Comparison of ENCODE assay signal across 8 mouse cellular contexts in genomic region chr7:59229183-59229911, GRCm38 (mm10). TPM values are rescaled to one million over a fixed set of nuclear protein-coding genes. Genes with fewer than 3 reads are reported as not detected.
A peak's percentile ranks its signal among the peaks of the same experiment; 100 is the strongest.
DNase-seq lines count a peak whose midpoint lies in the region; ATAC-seq and TF ChIP-seq lines count a peak whose summit lies in the region.

No protein-coding gene starts in this region.

- H3K36me3 ChIP-seq in forebrain, embryonic 12.5 days (replicated peaks): no peaks in the 10 kb centered on the region
- H3K36me3 ChIP-seq in heart, postnatal 0 days (replicated peaks; ENCODE audit: control insufficient read depth, insufficient read depth, low read length): no peaks in the 10 kb centered on the region
- no peaks in the 10 kb centered on the region for H3K36me3 ChIP-seq in lung, postnatal 0 days (ENCODE audit: insufficient read depth, low read length)

- peak overlapping the region; percentile 61 for H3K4me2 ChIP-seq in forebrain, embryonic 12.5 days
- peak overlapping the region; percentile 72 for H3K4me2 ChIP-seq in heart, postnatal 0 days (ENCODE audit: low read depth, low read length)
- H3K4me2 ChIP-seq in lung, postnatal 0 days (replicated peaks; ENCODE audit: low read depth, low read length): peak overlapping the region; percentile 84

- TF ChIP-seq EP300 in heart, postnatal 0 days (IDR thresholded peaks at IDR 0.05; ENCODE audit: low read depth): no peak
- TF ChIP-seq EP300 in lung, postnatal 0 days (IDR thresholded peaks at IDR 0.05): no peak

- peaks cover 10% of the 10 kb centered on the region for H3K4me1 ChIP-seq in forebrain, embryonic 12.5 days
- peaks cover 14% of the 10 kb centered on the region for H3K4me1 ChIP-seq in heart, postnatal 0 days (ENCODE audit: control insufficient read depth, insufficient read depth)
- peaks cover 3% of the 10 kb centered on the region; the same call in 1 of the 2 replicates for H3K4me1 ChIP-seq in lung, postnatal 0 days (ENCODE audit: insufficient read depth, low read depth, low read length)

- TF ChIP-seq CTCF in heart, postnatal 0 days (IDR thresholded peaks at IDR 0.05; ENCODE audit: low read depth): no peak
- TF ChIP-seq CTCF in lung, postnatal 0 days (IDR thresholded peaks at IDR 0.05): no peak

- no peaks in the 10 kb centered on the region for H3K9me3 ChIP-seq in forebrain, embryonic 12.5 days
- no peaks in the 10 kb centered on the region for H3K9me3 ChIP-seq in heart, postnatal 0 days (replicated peaks; ENCODE audit: control insufficient read depth, low read length)
- no peaks in the 10 kb centered on the region for H3K9me3 ChIP-seq in lung, postnatal 0 days (ENCODE audit: low read length)

- peak overlapping the region; percentile 99 for H3K4me3 ChIP-seq in forebrain, embryonic 12.5 days (replicated peaks)
- peak overlapping the region; percentile 80 for H3K4me3 ChIP-seq in heart, postnatal 0 days (ENCODE audit: low read depth, low read length)
- H3K4me3 ChIP-seq in lung, postnatal 0 days (ENCODE audit: low read depth, low read length): peak overlapping the region; percentile 92

- no peaks in the 10 kb centered on the region for H3K27me3 ChIP-seq in forebrain, embryonic 12.5 days
- H3K27me3 ChIP-seq in heart, postnatal 0 days (ENCODE audit: control insufficient read depth, insufficient read depth, low read length): no peaks in the 10 kb centered on the region
- no peaks in the 10 kb centered on the region for H3K27me3 ChIP-seq in lung, postnatal 0 days (replicated peaks; ENCODE audit: insufficient read depth, low read length)

- peak; percentile 69 for ATAC-seq in forebrain, embryonic 12.5 days (ENCODE audit: low FRiP score)
- ATAC-seq in heart, postnatal 0 days (ENCODE audit: insufficient read depth, low read depth): peak; percentile 42
- ATAC-seq in lung, postnatal 0 days: peak; percentile 46

- peak; percentile 25 for DNase-seq in ES-CJ7 (ENCODE audit: low read depth, low spot score)
- DNase-seq in brain, adult 2 months (ENCODE audit: low read depth, low spot score): peak; percentile 74
- peak; percentile 33 for DNase-seq in heart, postnatal 0 days (ENCODE audit: low spot score)
- peak; percentile 71 to 80 for DNase-seq in layer of hippocampus, postnatal 10 days (ENCODE audit: low spot score in 2 of 2)
- peak; percentile 70 for DNase-seq in lung, postnatal 0 days (ENCODE audit: low spot score)
- peak; percentile 55 to 71 for DNase-seq in right cerebral cortex, adult 2 months (ENCODE audit: low spot score in 2 of 2)
- peak; percentile 52 for DNase-seq in urinary bladder, postnatal 14 days (ENCODE audit: low spot score)

- peak overlapping the region; percentile 96 for H3K9ac ChIP-seq in forebrain, embryonic 12.5 days
- H3K9ac ChIP-seq in heart, postnatal 0 days (replicated peaks; ENCODE audit: low read depth, low read length): peak overlapping the region; percentile 94
- peak overlapping the region; percentile 98 for H3K9ac ChIP-seq in lung, postnatal 0 days (replicated peaks; ENCODE audit: low read depth)

- 1% methylated on average over 47 of the region's 52 CpGs for WGBS in forebrain, embryonic 12.5 days
- WGBS in heart, postnatal 0 days: under 1% methylated on average over 49 of the region's 52 CpGs
- under 1% methylated on average over 51 of the region's 52 CpGs for WGBS in lung, postnatal 0 days

- peak overlapping the region; percentile 99 for H3K27ac ChIP-seq in forebrain, embryonic 12.5 days
- H3K27ac ChIP-seq in heart, postnatal 0 days (ENCODE audit: low read depth): peak overlapping the region; percentile 99
- peak overlapping the region; percentile 95 for H3K27ac ChIP-seq in lung, postnatal 0 days (ENCODE audit: low read length)

RNA-seq across cellular contexts. Expression of gene Ube3a, which starts 0.8 kb away (rescaled TPM):
- 191 and 197 TPM in 2 replicates for polyA plus RNA-seq in forebrain, embryonic 12.5 days (2016; fragmentation: Nextera tagmentation; extraction: Ambion mirVana)
- 104 and 157 TPM in 2 replicates for total RNA-seq in heart, postnatal 0 days (2014; rRNA removed; ENCODE audit: low replicate concordance)
- 109 and 120 TPM in 2 replicates for polyA plus RNA-seq in heart, postnatal 0 days (2015; fragmentation: Nextera tagmentation; extraction: Ambion mirVana)
- total RNA-seq in layer of hippocampus, postnatal 10 days (2021): 100 to 1,000 TPM; 145 to 150 TPM
- polyA plus RNA-seq in lung, postnatal 0 days (2015; fragmentation: Nextera tagmentation; extraction: Ambion mirVana): 107 and 116 TPM in 2 replicates

Comparison
In these comparisons a context has a peak if more than half of its experiments do, and no peak if none do; other contexts are left out.
1. Peak in every context shown above with its lines: DNase-seq, ATAC-seq, H3K4me3 ChIP-seq and H3K27ac ChIP-seq.
2. DNase-seq: peak in every context shown above with its lines; median percentile 76 in layer of hippocampus, postnatal 10 days; 74 in brain, adult 2 months; 70 in lung, postnatal 0 days; 63 in right cerebral cortex, adult 2 months; 52 in urinary bladder, postnatal 14 days; 33 in heart, postnatal 0 days; 25 in ES-CJ7.